8 mouse cellular contexts compared by ENCODE assay signal in the genomic region with DNA sequence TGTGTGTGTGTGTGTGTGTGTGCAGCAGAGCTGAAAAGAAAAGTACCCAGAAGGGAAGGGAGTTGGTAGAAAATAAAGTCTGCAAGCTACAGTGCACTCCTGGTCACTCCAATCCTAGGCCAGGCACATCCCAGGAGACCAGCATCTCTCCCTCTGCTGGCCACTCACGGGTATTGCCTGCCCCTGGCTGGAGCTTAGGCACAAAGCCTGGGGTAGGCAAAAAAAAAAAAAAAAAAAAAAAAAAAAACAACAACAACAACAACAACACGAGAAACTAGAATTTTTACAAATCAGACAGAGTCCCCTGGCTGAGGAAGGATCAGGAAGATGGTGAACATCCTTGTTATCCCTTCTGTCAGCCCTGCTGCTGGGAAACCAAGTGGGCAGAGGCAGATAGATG. TPM values are rescaled to one million over a fixed set of nuclear protein-coding genes. Genes with fewer than 3 reads are reported as not detected.
DNase-seq lines count a peak whose midpoint lies in the region; ATAC-seq and TF ChIP-seq lines count a peak whose summit lies in the region.
"Had no signal": no experiment of that assay in that cellular context is flagged by ENCODE, and none has a peak within 500 bp of the region (broad histone marks: within the 10 kb centered on the region; RNA-seq: fewer than 3 reads in every experiment).

No protein-coding gene starts in this region.

- no peaks in the 10 kb centered on the region for H3K9me3 ChIP-seq in ES-E14 (ENCODE audit: control insufficient read depth, insufficient read depth, low read depth, low read length)
- H3K9me3 ChIP-seq in intestine, embryonic 14.5 days (ENCODE audit: control insufficient read depth, low read length), result no peaks in the 10 kb centered on the region

- peak; percentile 37 to 43 for DNase-seq in layer of hippocampus, postnatal 10 days (ENCODE audit: low spot score in 2 of 2)
- DNase-seq in layer of hippocampus, postnatal 25 days (ENCODE audit: extremely low spot score in 1 of 2, low spot score in 1 of 2), result no peak
- DNase-seq in ES-E14 (ENCODE audit: low read depth, low spot score), result no peak
- DNase-seq in adrenal gland, postnatal 36 days, result peak; percentile 70 to 75
- peak; percentile 80 for DNase-seq in intestine, embryonic 14.5 days (ENCODE audit: low spot score)
- DNase-seq in lung, adult 18-20 months, result peak; percentile 26 to 38
- peak; percentile 57 for DNase-seq in yolk sac, embryonic 10.5 days (ENCODE audit: low spot score)

- no peak for ATAC-seq in intestine, embryonic 14.5 days (replicated peaks; ENCODE audit: low FRiP score, low TSS enrichment, low read depth)

- H3K4me2 ChIP-seq in intestine, embryonic 14.5 days (ENCODE audit: low read length), result no peak overlapping the region

- no peaks in the 10 kb centered on the region for H3K4me1 ChIP-seq in ES-E14 (ENCODE audit: control insufficient read depth in 2 of 2, insufficient read depth in 2 of 2, low read length in 2 of 2, poor library complexity in 1 of 2)
- H3K4me1 ChIP-seq in intestine, embryonic 14.5 days (replicated peaks; ENCODE audit: control insufficient read depth, insufficient read depth, low read length), result no peaks in the 10 kb centered on the region

- H3K27me3 ChIP-seq in intestine, embryonic 14.5 days (replicated peaks; ENCODE audit: control insufficient read depth, insufficient read depth, low read length), result no peaks in the 10 kb centered on the region

- H3K9ac ChIP-seq in ES-E14 (ENCODE audit: insufficient read depth, low read depth, low read length, poor library complexity, severe bottlenecking), result no peak overlapping the region
- no peak overlapping the region for H3K9ac ChIP-seq in intestine, embryonic 14.5 days (ENCODE audit: low read length)

- in situ Hi-C loops in ES-E14 (cut with MboI; ENCODE audit: low sequenced_read_pairs in 2 of 2, unreplicated experiment in 2 of 2), result no loop called here

- H3K36me3 ChIP-seq in ES-E14 (ENCODE audit: control insufficient read depth, insufficient read depth, low read length, poor library complexity, severe bottlenecking), result no peaks in the 10 kb centered on the region
- H3K36me3 ChIP-seq in intestine, embryonic 14.5 days (ENCODE audit: control insufficient read depth, insufficient read depth, low read length), result no peaks in the 10 kb centered on the region

- H3K27ac ChIP-seq in ES-E14 (ENCODE audit: insufficient read depth, low read depth, low read length, poor library complexity, severe bottlenecking), result no peak overlapping the region
- H3K27ac ChIP-seq in intestine, embryonic 14.5 days (ENCODE audit: low read depth), result no peak overlapping the region

- no peak overlapping the region for H3K4me3 ChIP-seq in ES-E14 (ENCODE audit: insufficient read depth in 1 of 2, low read depth in 1 of 2, low read length in 2 of 2, poor library complexity in 1 of 2, severe bottlenecking in 1 of 2)
- H3K4me3 ChIP-seq in intestine, embryonic 14.5 days (ENCODE audit: low read depth, low read length), result no peak overlapping the region

- WGBS in intestine, embryonic 14.5 days, result 13% methylated on average over 2 of the region's 2 CpGs

TF ChIP-seq in ES-E14, 5 proteins besides CTCF, POLR2A, EP300 and RAD21:
- TF ChIP-seq ZNF384 (IDR thresholded peaks at IDR 0.05; ENCODE audit: low read depth, low read length) (peak; percentile 96), CHD2 (IDR thresholded peaks at IDR 0.05; ENCODE audit: low read depth, low read length) (no peak)

RNA-seq across cellular contexts. Expression of gene Mogat2, which starts 9.0 kb away (rescaled TPM):
- total RNA-seq in layer of hippocampus, postnatal 10 days (2021), result not detected
- total RNA-seq in layer of hippocampus, postnatal 25 days (2021), result not detected
- 9.1 and 22.9 TPM in 2 replicates for total RNA-seq in ES-E14 (2012; rRNA removed)
- total RNA-seq in adrenal gland, postnatal 36 days (2021), result 1 to 10 TPM in 1 of 2 experiments, under 1 TPM in 1; 0.16 to 1.5 TPM
- 40.1 and 48.6 TPM in 2 replicates for polyA plus RNA-seq in intestine, embryonic 14.5 days (2014; fragmentation: Nextera tagmentation; extraction: Ambion mirVana)
- total RNA-seq: gastrocnemius, postnatal 36 days had no signal

RNA-seq across cellular contexts. Expression of gene Map6, which starts 37.8 kb away (rescaled TPM):
- 100 to 1,000 TPM; 178 to 182 TPM for total RNA-seq in layer of hippocampus, postnatal 10 days (2021)
- 100 to 1,000 TPM; 102 to 107 TPM for total RNA-seq in layer of hippocampus, postnatal 25 days (2021)
- total RNA-seq in ES-E14 (2012; rRNA removed), result 6.7 and 13.5 TPM in 2 replicates
- 1 to 10 TPM; 7.6 to 7.9 TPM for total RNA-seq in adrenal gland, postnatal 36 days (2021)
- 6.1 and 6.2 TPM in 2 replicates for polyA plus RNA-seq in intestine, embryonic 14.5 days (2014; fragmentation: Nextera tagmentation; extraction: Ambion mirVana)

RNA-seq across cellular contexts. Expression of gene Dgat2, which starts 46.9 kb away (rescaled TPM):
- total RNA-seq in layer of hippocampus, postnatal 10 days (2021), result 10 to 100 TPM; 77.9 to 82.9 TPM
- total RNA-seq in layer of hippocampus, postnatal 25 days (2021), result 100 to 1,000 TPM; 100 to 121 TPM
- total RNA-seq in ES-E14 (2012; rRNA removed), result 16.4 and 17.0 TPM in 2 replicates
- total RNA-seq in adrenal gland, postnatal 36 days (2021), result 100 to 1,000 TPM; 307 to 556 TPM
- polyA plus RNA-seq in intestine, embryonic 14.5 days (2014; fragmentation: Nextera tagmentation; extraction: Ambion mirVana), result 40.8 and 44.2 TPM in 2 replicates

Comparison
In these comparisons a context has a peak if more than half of its experiments do, and no peak if none do; other contexts are left out.
1. DNase-seq: peak in layer of hippocampus, postnatal 10 days (2 of 2), adrenal gland, postnatal 36 days (2 of 2), intestine, embryonic 14.5 days (single experiment), lung, adult 18-20 months (2 of 2) and yolk sac, embryonic 10.5 days (single experiment); none in layer of hippocampus, postnatal 25 days (0 of 2) and ES-E14 (single experiment).